Mouse (Mus musculus) small intestine, adult 2 months (tissue): Measurements from ENCODE around the gene Olfr571. TPM values are rescaled to one million over a fixed set of nuclear protein-coding genes. Genes with fewer than 3 reads are reported as not detected.

ENCODE experiments used
- H3K27ac ChIP-seq: fragments of 200-500 bp; 2 replicates; pipeline ENCODE4 v1.5.1; 2012; ENCODE audit warnings: low read depth, low read length, control low read depth, inconsistent platforms; ENCODE audit not compliant: insufficient read depth
- H3K27me3 ChIP-seq: fragments of 200-500 bp; 2 replicates; pipeline ENCODE4 v1.6.1; 2012; ENCODE audit warnings: mild to moderate bottlenecking, moderate library complexity, low read length, inconsistent platforms; ENCODE audit not compliant: control insufficient read depth, insufficient read depth
- H3K36me3 ChIP-seq: fragments of 200-500 bp; 2 replicates; pipeline ENCODE4 v1.6.1; 2012; ENCODE audit warnings: mild to moderate bottlenecking, low read length, control low read depth, inconsistent platforms; ENCODE audit not compliant: control insufficient read depth, insufficient read depth
- H3K4me1 ChIP-seq: fragments of 200-500 bp; 2 replicates; pipeline ENCODE4 v1.6.1; 2012; ENCODE audit warnings: low read length, inconsistent platforms, mixed read lengths; ENCODE audit not compliant: control insufficient read depth, insufficient read depth, insufficient read length
- H3K4me3 ChIP-seq: fragments of 200-500 bp; 2 replicates; pipeline ENCODE4 v1.5.1; 2012; ENCODE audit warnings: low read depth, mild to moderate bottlenecking, control low read depth, inconsistent platforms, low read length, moderate library complexity
- CTCF ChIP-seq: fragments of 200-500 bp; IDR thresholded peaks from 2 replicates; pipeline ENCODE4 v1.5.1; 2012; ENCODE audit warnings: low read depth, mild to moderate bottlenecking, control low read depth, inconsistent platforms, low read length, moderate library complexity, mixed read lengths; ENCODE audit not compliant: insufficient replicate concordance, insufficient read length; ENCODE audit errors: extremely low read depth
- POLR2A ChIP-seq: fragments of 200-500 bp; IDR thresholded peaks from 2 replicates; pipeline ENCODE4 v1.6.1; 2012; ENCODE audit warnings: low read depth, mild to moderate bottlenecking, control low read depth, inconsistent platforms, low read length, moderate library complexity
- WGBS: fragments of 180-500 bp; shearing (Covaris S2); methylation state at CpG from one replicate; pipeline ENCODE4 v1.1.7; 2018; 5-methylcytosine and 5-hydroxymethylcytosine counted together
- polyA plus RNA-seq: library from polyadenylated mRNA; depleted of rRNA; stranded (reverse); fragments of >200 nt; gene quantifications from 2 replicates; pipeline ENCODE4 v1.2.3, GENCODE M21; 2012; rRNA removed

The Olfr571 gene
- polyA plus RNA-seq = not detected in 2 replicates

DNA sequence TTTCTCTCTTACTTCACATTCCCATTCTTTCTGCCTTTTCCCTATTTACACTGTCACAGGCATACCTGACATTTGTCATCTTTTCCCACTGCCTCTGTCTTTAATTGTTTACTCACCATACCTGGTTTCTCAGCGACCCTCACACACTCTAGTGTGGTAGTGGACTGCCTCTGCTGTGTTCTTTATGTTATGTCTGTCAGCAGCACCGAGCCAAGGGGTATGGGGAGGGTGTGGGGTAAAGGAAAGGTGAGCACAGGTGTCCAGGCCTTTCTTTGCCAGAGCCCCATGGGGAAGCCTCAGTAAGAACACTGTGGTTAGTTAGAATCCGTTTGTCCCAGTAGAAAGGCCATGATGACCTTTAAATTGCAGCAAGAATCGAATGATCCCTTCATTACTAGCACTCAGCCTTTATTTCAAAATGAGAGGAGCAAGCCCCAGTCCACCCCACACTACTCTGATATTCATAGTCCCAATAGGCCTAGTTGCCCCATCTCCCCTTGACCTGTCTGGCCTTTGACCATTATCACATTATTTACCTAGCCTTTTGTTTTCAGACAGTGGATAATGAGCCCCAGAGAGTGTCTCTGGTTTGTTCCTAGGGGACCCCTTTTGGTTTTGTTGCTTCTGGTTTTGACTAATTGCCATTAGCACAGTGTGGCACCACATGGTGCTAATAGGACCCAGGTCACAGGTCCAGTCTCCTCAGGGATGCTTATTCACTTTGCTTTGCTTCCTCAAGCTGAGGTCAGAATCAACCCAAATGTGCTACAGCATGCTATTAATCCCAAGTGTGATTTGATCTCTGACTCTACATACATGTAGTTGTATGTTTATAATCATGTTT, at the start of gene Olfr571:
Gene Olfr571 (minus strand): TSS at position 505 of the 844 bp plus-strand sequence.
- WGBS = 40% methylated on average over 4 of the region's 4 CpGs
- Histone ChIP-seq H3K4me1 (no peaks in the 10 kb centered on the region), H3K27ac (no peak within 1 kb of the TSS), H3K36me3 (no peaks in the 10 kb centered on the region), H3K27me3 (no peaks in the 10 kb centered on the region), H3K4me3 (no peak within 1 kb of the TSS)
- TF ChIP-seq POLR2A = no peak
- no peak for TF ChIP-seq CTCF

DNA sequence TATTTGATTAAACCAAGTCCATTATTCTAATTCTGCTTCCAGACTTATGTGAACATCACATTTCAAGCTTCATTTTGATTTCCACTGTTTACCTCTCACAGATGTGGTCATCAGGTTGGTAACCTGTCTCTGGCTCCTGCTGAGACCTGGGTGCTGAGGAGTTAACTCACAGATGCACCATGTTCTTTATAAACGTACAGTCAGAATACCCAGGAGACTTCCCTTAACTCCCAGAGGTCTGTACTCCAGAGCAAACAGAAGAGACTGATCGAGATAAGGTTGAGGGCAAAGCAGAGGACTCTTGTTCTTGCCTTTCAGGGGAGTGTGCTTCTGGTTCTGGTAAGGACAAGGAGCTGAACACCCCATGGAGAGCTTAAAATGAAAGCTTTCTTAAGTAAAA, 45.0 kb upstream of the Olfr571 start, which contains the start of gene Olfr576:
Gene Olfr576 (plus strand): TSS at position 301 of the 400 bp plus-strand sequence.
- no peak within 1 kb of the TSS for H3K27ac ChIP-seq
- WGBS = 8% methylated on average over 2 of the region's 2 CpGs
- no peak for TF ChIP-seq POLR2A
- no peak for TF ChIP-seq CTCF
- H3K27me3 ChIP-seq = no peaks in the 10 kb centered on the region; the same call in 1 of the 2 replicates
- no peaks in the 10 kb centered on the region for H3K4me1 ChIP-seq
- H3K4me3 ChIP-seq = no peak within 1 kb of the TSS
- no peaks in the 10 kb centered on the region for H3K36me3 ChIP-seq

DNA sequence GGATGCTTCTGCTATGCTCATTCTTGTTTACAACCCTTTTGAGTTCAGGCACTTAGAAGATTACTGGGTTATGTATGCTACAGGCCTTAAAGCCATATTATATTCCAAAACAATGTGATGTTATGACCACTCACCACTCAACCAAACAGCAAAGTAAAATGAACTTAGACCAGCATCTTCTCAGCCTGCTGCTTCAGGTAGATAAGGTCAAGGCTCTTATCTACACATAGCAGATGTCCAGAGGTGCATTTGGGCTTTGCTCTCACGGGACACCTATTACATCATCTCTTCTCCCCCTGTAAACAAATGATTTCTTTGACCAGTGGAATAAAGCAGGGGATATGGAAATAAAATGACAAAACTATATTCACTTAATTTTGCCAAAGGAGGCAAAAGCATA, 41.3 kb upstream of the Olfr571 start, which contains the start of gene Olfr575:
Gene Olfr575 (minus strand): TSS at position 183 of the 400 bp plus-strand sequence.
- WGBS = 32% methylated on average over 1 of the region's 1 CpGs
- H3K4me3 ChIP-seq = no peak within 1 kb of the TSS
- H3K4me1 ChIP-seq = no peaks in the 10 kb centered on the region
- no peak within 1 kb of the TSS for H3K27ac ChIP-seq
- H3K27me3 ChIP-seq = no peaks in the 10 kb centered on the region
- TF ChIP-seq POLR2A (no peak), CTCF (no peak)
- no peaks in the 10 kb centered on the region for H3K36me3 ChIP-seq

DNA sequence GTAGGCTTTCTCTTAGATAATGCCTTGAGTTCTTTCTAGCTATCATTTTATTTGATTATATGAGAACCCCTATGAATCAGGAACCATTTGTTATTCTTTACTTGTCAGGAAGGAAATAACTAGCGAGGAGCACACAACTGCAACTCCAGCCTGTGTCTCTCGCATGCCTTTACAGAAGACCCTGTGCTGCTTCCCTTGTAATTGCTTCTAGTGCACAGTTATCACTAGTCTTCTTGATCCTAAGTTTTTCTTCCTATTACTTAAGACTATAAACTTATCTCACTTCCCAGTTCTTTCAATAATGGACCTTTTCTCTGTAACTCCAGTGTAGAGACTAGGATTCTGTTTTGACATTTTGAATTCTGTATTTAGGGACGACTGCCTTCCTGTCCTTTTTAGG, 40.8 kb upstream of the Olfr571 start:
- no peaks in the 10 kb centered on the region for H3K27me3 ChIP-seq
- no peaks in the 10 kb centered on the region for H3K4me1 ChIP-seq
- TF ChIP-seq CTCF (no peak), POLR2A (no peak)
- H3K27ac ChIP-seq = no peak overlapping the region
- no peaks in the 10 kb centered on the region for H3K36me3 ChIP-seq
- WGBS = 68% methylated on average over 3 of the region's 3 CpGs
- H3K4me3 ChIP-seq = no peak overlapping the region

DNA sequence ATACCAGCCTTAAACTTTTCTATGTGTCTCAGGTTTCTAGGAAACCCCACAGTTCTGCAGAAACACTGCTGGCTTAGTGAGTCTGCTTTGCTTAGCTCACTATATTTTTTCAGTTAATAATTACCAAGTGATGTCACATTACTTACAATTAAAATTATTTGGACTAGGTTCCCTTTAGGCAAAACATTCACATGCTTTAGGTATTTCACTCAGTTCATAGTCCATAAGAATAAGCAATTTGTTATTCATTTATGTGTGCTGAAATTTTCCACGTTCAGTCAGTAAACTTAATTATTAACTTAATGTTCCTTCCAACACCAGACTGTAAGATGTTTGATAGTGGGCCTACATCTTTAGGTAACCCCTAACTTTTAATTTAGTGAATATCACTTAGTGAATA, 33.4 kb upstream of the Olfr571 start:
- no peak for TF ChIP-seq POLR2A
- no peak for TF ChIP-seq CTCF
- H3K27ac ChIP-seq = no peak overlapping the region
- 23% methylated on average over 1 of the region's 1 CpGs for WGBS
- H3K4me1 ChIP-seq = no peaks in the 10 kb centered on the region
- H3K4me3 ChIP-seq = no peak overlapping the region
- H3K27me3 ChIP-seq = no peaks in the 10 kb centered on the region
- H3K36me3 ChIP-seq = no peaks in the 10 kb centered on the region

DNA sequence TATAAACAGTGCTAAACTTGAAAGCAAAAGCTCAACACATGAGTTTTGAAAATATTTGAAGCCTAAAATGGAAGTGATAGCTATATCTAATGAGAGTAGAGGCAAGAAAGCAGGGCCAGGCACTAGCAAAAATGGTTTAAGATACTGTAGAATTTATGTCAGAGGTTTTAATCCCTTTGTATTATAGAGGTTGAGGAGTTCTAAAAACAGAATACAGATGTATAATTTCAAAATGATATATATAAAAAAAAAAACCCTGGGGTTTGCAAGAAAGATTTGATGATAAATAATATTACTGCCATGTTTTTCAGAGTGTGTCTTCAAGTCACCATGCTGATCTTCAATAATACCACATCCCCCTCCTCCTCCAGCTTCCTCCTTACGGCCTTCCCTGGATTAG, 30.8 kb upstream of the Olfr571 start, which contains the start of gene Olfr574:
Gene Olfr574 (plus strand): TSS at position 301 of the 400 bp plus-strand sequence.
- TF ChIP-seq POLR2A (no peak), CTCF (no peak)
- H3K27me3 ChIP-seq = no peaks in the 10 kb centered on the region
- H3K4me1 ChIP-seq = no peaks in the 10 kb centered on the region
- WGBS = 94% methylated on average over 1 of the region's 1 CpGs
- no peaks in the 10 kb centered on the region for H3K36me3 ChIP-seq
- no peak within 1 kb of the TSS for H3K27ac ChIP-seq
- H3K4me3 ChIP-seq = no peak within 1 kb of the TSS

DNA sequence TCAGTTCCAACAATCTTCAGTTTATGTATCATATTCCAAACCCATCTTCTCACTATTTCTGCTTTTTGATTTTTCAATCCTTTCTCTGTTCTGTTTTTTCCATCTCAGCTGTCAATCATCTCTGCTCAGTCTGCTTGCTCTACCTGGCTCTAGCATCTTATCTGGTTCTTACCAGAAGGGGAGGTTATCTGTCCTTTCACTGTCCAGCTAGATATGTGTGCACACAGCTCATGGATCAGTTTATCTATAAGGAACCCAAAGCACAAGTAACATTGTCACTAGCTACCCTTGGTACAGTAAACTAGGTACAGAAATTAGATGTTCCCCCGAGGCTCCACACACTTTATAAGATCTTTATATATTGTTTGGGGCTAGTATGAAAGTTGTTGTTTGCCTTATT, 26.1 kb upstream of the Olfr571 start:
- WGBS = 73% methylated on average over 1 of the region's 1 CpGs
- no peaks in the 10 kb centered on the region for H3K27me3 ChIP-seq
- no peak overlapping the region for H3K4me3 ChIP-seq
- TF ChIP-seq CTCF (no peak), POLR2A (no peak)
- no peaks in the 10 kb centered on the region for H3K4me1 ChIP-seq
- H3K27ac ChIP-seq = no peak overlapping the region
- no peaks in the 10 kb centered on the region for H3K36me3 ChIP-seq
